Mouse (Mus musculus) kidney, adult 18-20 months (tissue): ENCODE results near the gene Aldh3b3.

Experiments
- DNase-seq: peaks from one replicate; pipeline ENCODE4 v3.0.0; 2021

Aldh3b3 gene

DNA sequence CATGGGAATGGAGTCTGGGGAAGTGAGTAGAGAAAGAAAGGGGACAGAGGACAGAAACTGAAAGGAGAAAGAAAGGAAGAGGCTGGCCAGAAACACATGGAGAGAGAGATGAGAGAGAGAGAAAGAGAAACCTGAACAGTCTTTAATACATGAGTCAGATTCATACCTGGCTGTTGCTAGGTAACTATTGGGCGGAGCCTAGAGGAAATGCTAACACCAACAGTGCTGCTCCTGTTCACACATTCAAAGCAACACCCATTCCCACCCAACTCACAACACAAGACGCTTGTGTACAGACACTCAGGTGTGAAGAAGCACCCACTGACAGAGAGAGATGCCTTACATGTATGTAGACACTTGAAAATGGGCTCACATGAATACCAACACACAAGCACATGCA, 17.4 kb downstream of the Aldh3b3 start:
- DNase-seq, result no peak

DNA sequence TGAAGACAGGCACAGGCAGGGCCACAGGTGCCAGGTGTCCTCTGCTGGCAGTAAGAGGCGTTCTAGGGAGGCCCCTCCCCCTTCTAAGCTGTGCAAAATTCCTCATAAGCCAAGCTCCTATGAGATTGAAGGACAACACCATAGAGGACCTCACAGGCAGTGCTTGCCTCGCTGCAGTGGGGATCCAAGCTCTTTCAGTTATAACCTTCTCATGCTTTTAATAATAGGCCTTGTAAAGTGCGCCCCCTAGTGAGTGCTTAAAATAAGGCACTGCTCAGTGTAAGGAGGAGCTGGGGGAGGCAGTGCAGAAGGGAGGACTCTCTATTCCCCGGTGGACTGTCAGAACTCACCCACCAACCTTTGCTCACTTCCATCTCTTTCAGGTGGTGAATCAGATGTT, 21.9 kb downstream of the Aldh3b3 start:
- DNase-seq, result peak; percentile 81

DNA sequence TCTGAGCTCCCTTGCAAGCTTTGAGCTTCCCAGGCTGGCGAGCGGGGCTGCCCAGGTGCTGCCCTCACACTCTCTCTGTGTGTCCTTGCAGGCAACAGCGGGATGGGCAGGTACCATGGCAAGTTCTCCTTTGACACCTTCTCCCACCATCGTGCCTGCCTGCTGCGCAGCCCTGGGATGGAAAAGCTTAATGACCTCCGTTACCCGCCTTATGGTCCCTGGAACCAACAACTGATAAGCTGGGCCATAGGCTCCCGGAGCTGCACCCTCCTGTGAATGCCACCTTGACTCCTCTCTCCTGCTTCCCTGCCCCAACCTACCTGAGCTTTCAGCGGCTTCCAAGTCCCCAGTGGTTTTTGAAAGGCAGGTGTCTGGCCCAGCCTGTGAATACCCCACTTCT, 22.5 kb downstream of the Aldh3b3 start:
- DNase-seq, result no peak

DNA sequence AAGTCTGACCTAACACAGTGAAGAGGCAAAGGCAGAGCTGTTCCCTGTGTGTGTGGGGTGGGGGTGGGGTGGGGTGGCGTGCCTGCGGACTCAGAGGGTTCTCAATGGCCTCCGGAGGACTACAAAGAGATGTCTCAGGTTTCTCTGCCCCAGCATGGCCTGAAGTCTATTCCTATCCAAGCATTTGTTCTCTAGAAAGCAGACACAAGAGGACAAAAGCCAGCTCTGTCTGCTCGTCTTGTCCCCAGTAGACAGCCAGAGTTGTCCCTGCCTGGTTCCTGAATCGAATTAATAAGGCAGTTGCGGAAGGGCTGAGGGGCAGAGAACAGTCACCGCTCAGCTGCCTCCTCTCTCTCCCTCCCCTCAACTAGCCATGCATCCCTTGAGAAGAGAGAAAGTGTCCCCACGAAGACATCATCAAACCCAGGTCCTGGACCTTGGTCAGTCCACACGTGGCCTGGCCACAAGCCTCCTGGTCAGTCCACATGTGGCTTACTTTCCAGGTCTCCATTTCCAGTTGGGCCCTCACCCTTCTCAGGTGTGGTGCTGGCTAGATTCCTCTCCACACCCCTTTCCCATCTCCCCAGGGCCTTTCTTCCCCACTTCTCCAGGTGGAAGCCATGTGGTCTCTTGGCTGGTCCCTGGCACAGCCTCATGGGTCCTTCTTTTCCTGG, 25.2 kb downstream of the Aldh3b3 start:
- DNase-seq, result peak; percentile 39

DNA sequence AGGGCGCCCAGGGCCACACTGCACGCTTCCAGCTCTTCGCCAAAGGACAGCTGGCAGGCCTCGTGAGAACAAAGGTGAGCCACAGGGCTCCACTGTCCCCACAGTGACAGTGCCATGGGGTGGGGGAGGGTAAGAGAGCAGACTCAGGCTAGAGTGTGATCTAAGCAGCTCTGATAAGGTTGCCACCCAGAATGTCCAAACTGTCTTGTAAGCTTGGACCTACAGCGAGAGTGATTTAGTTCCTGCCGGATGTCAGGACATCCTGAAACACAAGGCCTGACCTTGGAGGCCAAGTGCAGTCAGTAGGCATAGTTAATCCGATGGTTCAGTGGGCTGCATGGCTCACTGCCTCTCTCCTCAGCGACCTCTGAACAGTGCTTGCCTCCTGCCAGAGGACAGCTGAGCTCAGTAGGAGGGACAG, 26.8 kb downstream of the Aldh3b3 start:
- DNase-seq, result peak; percentile 84

DNA sequence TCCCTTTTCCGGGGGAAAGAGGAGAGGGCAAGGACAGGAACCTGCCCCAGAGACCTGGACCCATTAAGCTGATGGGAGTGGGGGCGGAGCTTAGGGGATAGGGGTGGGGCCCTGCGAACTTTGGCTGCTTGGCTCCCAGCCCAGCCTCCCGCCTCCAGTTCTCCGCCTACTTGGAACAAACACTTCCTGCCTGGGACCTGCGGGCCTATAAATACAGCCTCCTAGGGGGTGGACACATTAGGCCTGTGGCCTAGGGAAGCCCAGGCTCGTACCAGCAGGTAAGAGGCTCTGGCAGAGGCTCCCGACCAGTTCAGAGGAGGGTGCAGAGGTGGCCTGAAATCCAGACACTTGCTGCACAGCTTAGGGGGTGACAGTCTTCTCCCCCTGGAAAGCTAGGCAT, 27.9 kb downstream of the Aldh3b3 start, which contains the start of gene Acy3:
Acy3 (plus strand) TSS at position 237 of the 400 bp plus-strand sequence.
- peak; percentile 95 for DNase-seq

DNA sequence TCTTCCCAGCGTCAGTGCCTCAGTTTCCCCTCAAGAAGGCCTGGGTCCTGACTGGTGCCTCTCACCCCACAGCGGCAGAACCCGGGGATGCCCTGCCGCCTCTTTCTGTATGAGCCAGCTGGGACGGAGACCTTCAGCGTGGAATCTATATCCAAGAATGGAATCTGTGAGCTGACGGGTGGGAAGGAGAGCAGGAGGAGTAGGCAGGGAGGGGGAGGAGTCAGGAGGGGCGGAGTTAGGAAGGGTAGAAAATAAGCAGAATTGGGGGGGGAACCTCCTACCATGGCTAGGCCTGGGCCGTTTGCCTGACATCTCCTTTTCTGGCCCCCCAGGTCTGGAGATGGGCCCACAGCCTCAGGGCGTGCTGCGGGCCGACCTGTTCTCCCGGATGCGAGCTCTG, 29.6 kb downstream of the Aldh3b3 start:
- DNase-seq, result peak; percentile 18

DNA sequence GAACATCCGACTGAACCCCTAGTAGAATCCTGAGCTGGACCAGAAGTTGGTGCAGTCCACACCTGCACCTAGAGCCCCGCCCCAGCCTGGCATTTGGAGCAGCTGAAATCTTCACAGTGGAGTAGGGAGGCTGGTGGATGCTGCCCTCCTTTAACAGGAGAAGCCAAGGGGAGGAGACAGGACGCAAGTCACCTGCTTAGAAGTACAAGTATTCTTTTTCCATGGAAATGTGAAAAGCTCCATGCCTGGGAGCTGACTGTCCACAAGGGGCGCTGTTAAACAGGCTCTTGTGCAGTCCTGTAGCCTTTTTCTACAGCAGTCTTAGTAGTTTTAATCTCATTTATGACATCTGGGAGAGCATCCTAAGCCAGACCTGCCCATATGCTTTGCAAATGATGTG, 30.3 kb downstream of the Aldh3b3 start:
- DNase-seq, result peak; percentile 14

DNA sequence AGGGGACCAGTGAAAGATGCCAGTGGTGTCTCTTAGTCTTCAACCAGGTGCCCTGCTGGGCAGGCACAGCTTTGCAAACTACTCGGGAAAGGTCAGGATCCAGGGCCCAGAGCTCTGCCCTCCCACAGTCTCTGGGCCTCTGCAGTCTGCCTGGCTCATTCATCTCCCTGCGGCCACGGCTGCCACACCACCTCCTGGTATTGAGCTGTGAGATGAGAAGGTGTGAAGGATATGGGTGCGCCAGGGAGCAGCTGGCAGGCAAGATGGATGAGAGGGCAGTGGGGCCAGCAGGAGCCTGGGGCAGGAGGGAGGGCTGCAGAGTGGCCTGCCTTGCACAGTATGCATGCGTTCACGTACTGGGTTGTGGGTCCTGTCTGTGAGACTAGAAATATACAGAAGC, 32.4 kb downstream of the Aldh3b3 start:
- peak; percentile 16 for DNase-seq

DNA sequence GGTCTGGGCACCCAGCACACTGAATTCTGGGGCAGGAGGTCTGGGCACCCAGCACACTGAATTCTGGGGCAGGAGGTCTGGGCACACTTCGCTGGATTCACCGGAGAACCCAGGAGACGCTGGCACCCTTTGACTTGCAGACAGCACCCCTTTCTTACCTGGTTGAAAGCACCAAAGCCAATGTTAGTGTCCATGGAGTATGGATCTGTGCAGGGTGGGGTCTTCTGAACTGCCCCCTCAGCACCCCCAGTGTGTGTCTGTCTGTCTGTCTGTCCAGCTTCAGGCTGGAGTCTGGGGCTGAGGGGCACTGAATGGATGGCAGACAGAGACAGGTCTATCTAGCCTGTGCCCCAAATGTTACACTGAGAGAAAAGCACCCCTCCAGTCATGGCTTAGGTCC, 33.1 kb downstream of the Aldh3b3 start:
- peak; percentile 29 for DNase-seq

DNA sequence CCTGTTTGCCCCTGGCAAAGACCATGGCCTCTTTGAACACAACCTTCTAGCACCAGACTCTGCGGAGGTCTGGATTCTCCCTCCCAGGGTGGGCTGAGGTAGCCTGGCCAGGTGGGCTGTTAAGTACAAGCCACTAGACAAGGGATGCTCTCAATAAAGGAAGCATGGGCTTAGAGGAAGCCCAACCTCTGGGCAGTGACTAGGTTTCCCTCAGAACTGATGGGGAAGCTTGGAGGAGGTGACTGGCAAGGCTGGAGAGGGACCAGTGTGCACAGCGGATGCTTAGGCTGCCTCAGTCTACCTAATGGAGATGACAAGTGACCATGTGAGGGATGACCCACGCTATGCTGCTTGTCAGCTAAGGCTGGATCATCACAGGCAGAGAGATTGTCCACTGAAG, 33.5 kb downstream of the Aldh3b3 start:
- peak; percentile 17 for DNase-seq

DNA sequence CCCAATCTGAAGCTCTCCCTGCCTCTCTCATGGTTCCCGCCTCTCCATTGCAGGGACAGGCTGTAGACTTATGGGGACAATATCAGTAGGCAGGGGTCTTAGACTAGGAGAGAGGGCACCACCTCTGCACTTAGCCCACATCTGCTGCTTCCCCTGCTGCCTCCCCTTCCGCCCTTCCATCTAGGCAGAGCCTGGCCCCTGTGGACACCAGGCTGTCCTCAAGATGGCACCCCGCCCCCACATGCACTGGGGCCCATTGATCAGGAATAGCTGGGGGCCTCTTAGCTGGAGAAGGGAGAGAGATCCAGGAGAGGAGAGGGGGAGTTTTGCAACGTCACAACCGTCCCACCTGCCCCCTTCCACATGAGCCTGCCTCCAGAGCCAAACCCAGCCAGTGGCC, 34.0 kb downstream of the Aldh3b3 start, which contains the start of gene Tbx10:
Tbx10 (plus strand) TSS at position 337 of the 400 bp plus-strand sequence.
- DNase-seq, result peak; percentile 20

DNA sequence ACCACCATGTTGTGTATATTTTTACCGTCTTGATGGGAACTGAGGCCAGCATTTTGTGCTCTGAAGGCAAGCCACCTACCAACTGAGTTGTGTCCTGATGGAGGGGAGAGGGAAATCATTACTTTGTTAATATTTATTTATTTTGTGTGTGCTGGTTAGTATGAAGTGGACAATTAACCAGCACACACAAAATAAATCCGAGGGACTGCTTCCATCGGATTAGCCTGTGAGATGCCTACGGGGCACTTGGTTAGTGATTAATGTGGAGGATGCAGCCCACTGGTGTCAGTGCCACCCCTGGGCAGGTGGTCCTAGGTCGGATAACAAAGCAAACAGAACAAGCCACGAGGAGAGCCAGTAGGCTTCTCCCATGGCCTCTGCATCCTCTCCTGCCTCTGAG, 36.5 kb downstream of the Aldh3b3 start:
- DNase-seq, result no peak

DNA sequence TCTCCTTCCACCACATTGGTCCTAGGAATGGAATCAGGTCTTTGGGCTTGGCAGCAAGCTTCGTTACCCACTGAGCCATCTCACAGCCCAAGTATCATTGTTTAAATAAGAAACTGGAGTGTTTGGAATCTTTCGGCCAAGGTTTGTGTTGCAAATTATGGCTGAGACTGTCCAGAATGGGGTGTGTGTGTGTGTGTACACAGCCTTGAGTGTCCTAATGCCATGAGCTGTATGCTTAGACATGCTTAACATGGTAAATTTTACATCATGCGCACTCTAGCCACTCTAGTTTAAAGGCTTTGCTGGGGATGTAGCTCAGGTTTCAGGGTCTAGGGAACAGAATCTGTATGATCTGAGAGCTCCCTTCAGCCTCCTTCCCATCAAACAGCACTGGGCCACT, 37.1 kb downstream of the Aldh3b3 start:
- no peak for DNase-seq

DNA sequence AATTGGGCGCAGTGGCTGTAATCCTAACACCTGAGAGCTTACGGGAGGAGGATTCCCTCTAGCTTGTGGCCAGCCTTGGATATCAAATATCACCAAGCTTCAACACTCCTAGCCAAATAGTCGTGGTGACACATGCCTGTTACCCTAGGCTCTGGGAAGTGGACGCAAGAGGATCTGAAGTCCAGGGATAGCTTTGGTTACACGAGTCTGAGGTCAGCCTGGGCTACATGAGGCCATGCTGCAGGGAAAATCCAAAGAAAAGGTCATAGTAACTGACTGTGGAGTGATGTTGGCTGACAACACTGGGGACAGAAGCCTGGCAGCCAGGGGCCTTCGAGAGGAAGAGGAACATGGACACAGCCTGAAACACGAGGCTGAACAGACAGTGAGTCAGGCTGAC, 37.7 kb downstream of the Aldh3b3 start:
- DNase-seq, result no peak

DNA sequence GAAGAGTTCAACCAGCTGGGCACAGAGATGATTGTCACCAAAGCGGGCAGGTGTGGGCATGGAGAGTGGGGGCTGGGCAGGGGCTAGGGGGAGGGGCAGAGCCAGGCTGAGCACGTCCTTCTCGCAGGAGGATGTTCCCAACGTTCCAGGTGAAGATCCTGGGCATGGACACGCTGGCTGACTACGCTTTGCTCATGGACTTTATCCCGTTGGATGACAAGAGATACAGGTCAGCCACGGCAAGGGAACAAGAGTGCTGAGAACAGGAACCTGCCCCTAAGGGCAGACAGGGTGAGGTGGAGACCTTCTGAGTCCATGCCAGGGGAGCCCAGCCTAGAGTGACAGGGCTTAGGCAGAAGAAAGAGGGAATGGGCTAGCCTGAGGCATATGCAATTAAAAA, 38.3 kb downstream of the Aldh3b3 start:
- peak; percentile 28 for DNase-seq

DNA sequence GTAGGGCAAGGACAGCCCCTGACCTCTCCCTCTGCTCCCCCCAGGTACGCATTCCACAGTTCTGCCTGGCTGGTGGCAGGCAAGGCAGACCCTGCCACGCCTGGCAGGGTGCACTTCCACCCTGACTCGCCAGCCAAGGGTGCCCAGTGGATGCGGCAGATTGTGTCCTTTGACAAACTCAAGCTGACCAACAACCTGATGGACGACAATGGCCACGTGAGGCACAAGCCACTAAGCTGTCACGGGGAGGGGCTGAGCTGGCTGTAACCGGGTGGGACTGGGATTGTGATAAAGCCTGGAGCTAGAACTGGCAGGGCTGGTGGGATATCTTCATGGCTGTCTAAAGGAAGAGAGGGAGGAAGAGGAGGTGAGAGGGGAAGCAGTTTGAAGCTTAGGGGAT, 38.8 kb downstream of the Aldh3b3 start:
- DNase-seq, result peak; percentile 15

DNA sequence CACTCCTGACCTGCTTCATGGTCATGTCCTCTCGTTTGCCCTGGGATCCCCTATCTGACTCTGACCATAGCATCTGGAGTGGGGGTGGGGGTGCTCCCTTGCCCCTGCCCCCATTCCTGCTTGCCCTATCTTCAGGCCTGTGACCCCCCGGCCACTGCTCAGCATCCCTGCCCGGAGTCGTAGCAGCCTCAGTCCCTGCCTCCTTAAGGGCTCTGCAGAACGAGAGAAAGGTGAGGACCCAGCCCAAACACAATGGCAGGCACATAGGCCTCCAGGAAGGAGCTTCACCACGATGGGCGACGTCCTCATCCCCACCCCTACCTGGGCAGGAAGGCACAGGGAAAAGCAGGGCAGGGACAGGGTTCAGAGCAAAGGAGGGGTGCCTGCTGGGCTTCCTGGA, 39.9 kb downstream of the Aldh3b3 start:
- DNase-seq, result no peak

DNA sequence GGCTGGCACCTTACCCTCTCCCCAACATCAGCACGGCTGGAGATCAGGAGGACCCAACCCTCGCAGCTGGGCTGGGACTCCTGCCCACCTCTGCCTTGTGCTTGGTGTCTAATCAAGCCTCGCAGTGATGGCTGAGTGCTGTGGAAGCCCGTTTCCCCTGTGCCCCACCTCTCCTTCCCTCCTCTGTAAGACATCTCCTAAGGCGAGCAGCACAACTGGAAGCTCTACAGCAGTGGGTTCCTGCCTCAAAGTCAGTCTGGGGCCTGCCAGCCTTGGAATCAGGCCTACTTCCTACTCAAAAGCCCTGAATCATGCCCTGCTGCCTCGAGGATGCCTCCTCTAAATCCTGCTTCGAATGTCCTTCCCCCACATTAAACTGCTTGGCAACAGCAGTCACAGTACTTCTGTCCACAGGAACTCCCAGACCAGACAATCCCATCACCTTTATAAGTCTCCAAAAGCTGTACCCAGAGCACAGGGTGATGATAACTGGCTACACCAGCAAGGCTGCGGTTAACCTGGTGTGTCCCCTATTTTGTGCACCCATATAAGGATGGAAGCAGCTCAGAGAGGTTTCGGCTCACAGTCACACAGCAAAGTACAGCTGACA, 40.8 kb downstream of the Aldh3b3 start:
- DNase-seq, result peak; percentile 16

DNA sequence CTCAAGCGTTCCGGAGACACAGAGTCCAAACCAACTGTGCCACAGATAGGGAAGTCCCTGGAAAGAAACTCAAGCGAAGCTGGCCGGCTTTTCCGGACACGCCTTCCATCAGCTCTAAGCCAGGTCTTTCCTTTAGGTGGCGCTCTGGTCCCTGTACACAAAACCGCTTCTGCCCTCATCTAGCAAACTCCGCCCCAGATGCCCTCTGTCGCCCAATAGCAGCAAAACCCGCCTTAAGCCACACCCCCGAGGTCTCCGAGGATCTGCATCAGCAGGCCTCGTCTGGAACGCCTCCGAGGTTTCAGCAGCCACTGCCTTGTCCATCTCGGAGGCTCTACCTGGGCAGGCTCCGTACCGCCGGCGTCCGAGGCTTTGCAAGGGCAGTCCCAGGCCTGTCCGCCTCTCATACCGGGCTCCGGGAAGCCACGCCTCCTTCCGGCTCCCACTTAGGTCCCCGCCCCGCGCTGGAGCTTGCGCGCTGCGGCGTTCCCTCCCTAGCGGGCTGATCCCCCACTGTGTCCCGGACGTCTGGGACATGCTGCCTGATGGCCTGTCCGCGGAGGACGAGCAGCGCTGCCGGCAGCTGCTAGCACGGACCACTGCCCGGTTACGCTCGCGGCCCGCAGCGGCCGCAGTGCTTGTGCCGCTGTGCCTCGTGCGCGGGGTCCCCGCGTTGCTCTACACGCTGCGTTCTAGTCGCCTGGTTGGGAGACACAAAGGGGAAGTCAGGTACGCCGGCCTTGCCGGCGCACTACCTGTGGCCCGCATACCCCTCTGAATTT, 41.9 kb downstream of the Aldh3b3 start, which contains the start of the genes Nudt8 and Gm49405:
Nudt8 (plus strand) TSS at position 462 of the 782 bp plus-strand sequence.
Gm49405 (plus strand) TSS at position 508 of the 782 bp plus-strand sequence.
- peak; percentile 99 for DNase-seq

DNA sequence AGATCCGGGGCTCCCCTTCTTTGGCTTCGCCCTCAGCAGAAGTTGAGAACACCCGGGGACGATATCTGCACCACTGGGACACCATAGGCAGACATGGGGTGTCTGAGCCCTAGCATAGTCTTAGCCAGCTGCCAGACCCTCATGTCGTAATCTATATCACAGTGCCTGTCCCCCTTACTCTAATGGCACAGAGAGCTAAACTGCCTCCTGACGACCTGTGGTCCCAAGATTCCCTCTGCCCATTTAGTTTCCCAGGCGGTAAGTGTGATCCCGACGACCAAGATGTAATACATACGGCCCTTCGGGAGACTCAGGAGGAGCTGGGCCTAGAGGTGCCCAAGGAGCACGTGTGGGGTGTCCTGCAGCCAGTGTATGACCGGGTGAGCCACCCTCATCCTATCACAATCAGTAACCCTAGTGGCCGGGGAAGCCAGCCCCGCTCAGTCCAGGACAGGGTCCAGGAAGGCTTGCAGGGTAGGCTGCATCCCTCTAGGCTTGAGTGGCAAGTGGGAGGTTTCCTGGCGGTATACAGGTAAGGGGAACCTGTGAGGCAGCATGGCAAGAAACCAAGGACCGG, 42.6 kb downstream of the Aldh3b3 start:
- no peak for DNase-seq

DNA sequence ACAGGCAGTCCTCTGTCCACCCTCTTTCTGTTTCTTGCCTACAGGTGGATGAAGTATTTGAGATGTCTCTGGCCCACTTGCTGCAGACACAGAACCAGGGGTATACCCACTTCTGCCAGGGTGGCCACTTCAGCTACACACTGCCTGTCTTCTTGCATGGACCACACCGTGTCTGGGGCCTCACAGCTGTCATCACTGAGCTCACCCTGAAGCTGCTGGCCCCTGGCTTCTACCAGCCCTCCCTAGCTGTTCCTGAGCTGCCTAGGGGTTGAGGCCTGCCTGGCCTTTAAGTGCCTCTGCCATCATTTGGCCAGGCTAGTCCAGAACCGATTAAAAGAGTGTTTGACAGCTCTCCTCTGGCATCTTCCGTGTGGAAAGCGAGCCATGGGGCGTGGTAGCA, 43.3 kb downstream of the Aldh3b3 start:
- no peak for DNase-seq

DNA sequence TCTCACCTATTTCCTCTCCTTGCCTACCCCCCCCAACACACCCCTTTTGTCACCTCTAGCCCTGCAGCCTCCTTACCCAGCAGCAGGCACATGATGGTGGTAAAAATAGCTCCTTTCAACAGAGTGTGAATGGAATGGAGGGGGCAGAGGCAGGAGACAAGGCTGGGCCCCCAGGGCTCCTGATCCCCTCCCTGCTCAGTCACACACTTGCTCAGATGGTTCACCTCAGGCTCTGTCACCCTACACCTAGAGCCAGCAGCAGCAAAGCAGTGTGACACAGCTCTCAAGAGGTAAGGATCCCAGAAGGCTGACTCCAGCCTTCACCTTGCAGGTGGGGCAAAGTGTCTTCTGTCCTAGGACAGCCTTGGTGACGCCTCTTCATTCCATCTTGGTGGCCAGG, 44.7 kb downstream of the Aldh3b3 start, which contains the start of gene Doc2g:
Doc2g (plus strand) TSS at position 202 of the 400 bp plus-strand sequence.
- no peak for DNase-seq
